Mouse (Mus musculus) fibroblast of lung, adult 2 months (primary cell): Measurements from ENCODE around the gene Lhx8.

ENCODE experiments used
- DNase-seq: peaks from one replicate; pipeline ENCODE4 v3.0.0-alpha.2; 2011; ENCODE audit warnings: low read depth

Lhx8 gene

DNA sequence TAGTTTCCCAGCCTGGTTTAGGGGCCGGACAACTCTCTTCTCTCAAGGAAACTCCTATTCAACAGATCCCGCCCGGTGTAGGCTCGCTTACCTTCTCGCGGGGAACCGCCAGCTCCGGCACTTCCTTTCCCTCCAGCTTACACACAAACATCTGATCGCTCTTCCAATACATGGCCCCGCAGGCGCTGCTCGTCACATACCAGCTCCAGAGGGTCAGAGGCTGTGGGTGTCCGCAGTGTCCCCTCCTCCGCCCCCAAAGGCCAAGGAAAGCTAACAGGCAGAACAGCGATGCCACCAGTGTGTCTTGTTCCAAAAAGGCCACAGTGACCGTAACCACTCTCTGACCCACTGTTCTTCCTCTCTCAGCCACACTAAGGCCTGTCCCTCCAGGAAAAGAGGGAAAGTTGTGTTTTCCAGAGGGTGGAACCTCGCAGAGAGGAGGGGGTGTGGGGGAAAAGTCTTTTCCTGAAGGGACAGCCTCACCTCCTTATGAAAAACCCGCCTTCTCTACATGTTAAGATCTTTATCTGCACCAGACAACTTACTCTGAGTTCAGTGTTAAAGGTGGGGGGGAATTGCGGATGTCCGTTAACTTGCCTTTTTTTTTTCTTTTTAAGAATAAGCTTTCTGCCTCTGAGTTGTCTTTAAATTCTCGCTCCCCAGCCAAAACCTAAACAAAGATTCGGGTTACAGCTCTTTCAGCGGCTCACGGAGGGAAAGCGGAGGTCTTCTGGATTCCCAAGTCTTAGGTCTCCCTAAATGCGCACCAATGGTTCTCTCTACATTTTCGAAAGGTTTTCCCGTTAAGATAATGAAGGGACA is at the start of gene Lhx8:
Gene Lhx8 (minus strand): TSS at position 479 of the 822 bp plus-strand sequence.
- no peak for DNase-seq

DNA sequence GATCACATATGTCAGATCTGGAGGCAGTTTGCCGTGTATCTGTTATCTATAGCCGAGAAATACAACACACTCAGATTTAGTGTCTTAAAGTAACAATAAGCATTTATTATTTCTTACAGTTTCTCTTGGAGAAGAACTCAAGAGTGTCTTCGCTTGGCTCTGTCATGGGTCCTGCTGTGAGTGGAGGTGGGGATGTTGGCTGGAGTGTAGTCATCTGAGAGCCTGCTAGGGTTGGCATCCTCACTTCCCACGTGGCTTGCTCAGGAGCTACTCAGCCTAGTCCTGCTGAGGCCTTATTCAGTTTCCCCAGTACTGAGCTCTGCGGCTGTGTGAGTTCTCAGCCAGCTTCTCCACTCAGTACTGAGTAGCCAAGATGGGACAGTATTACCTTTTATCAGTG is 43.1 kb upstream of the Lhx8 start:
- no peak for DNase-seq

DNA sequence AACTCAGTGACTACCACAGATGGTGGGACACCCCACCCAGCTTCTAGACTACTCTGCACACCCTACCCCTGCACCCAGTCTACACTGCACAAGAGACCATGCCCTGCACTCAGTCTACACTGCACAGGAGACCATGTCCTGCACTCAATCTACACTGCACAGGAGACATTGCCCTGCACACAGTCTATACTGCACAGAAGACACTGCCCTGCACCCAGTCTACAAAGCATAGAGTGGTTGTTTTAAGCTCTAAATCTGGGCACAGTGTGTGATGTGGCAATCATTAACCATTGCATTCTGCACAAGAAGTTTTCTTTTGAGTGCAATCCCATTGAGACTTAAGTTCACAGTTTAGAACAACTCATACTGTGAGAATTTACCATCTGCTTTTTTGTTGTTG is 42.2 kb upstream of the Lhx8 start:
- DNase-seq, result no peak

DNA sequence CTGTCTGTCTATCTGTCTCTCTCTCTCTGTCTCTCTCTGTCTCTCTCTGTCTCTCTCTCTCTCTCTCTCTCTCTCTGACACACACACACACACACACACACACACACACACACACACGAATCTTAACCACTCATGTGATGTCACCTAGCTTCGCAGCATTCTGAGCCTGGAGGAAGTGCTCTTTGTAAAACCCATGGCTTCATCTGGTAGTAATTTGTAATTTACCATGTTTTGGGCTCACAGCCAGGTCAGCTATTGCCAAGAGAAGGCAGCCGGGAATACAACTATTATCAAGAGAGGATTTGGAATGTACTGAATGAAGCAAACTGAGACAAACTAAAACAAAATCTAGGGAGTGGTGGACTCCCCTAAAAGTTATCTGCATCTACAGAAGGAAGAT is 36.9 kb upstream of the Lhx8 start:
- DNase-seq, result no peak

DNA sequence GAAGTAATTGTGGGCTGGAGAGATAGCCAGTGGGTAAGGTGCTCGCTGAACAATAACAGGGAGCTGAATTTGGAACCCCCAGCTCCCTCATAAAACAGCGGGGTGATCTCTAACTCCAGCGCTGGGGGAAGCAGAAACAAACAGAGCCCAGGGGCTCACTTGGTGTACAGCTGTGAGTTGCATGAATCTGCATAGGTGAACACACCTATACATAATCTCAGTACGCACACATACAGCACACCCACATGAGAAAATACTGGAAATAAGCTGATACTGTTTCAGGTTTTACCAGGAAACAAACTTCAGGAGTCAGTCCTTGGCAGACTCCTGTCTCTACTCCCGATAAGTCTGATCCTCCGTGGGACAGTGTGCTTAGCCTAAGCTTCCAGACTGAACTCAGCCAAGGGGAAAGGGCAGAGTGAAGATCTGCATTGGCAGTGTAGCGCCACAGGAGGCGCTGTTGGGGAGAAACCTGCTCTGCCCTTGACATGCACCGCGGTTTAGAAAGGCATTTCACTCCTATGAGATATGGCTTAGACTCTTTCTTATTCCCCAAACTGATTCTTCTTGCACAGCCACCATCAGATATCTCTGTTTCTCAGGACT is 34.2 kb upstream of the Lhx8 start:
- no peak for DNase-seq

DNA sequence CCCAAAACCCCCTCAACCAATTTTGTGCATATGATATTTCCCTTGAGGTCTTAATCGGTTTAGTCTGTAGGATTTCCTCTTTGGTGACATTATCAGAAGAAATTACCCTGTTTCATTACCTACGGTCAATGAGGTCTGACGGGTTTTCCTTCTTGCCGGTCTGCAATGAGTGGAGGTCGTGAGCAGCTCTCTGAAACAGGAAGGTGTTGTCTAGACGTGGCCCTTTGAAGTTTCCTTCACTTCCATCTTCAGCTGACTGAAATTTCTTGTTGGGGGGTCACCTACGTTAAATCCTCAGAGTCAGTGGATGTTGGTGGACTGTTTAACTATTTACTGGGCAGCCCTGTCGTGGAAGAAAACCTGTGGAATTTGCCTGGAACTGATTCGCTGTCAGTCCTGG is 33.0 kb upstream of the Lhx8 start:
- DNase-seq, result no peak

DNA sequence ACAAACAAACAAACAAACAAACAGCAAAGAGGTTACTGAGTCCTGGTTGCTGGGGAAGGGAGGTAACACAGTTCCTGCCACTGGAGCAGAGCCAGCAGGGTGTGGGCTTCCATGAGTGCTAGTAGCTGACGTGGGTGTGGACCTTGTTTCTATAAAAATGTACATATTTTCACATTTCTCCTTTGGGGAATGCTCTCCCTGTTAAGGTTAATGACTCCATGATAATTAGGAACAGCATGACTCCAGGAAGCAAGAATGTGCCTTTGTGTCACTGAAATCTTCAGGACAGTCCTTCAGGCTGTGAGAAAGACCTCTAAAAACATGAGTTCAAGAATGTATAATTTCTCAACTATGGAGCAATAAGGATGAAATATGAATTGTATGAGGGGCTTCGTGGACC is 28.8 kb upstream of the Lhx8 start:
- DNase-seq, result no peak

DNA sequence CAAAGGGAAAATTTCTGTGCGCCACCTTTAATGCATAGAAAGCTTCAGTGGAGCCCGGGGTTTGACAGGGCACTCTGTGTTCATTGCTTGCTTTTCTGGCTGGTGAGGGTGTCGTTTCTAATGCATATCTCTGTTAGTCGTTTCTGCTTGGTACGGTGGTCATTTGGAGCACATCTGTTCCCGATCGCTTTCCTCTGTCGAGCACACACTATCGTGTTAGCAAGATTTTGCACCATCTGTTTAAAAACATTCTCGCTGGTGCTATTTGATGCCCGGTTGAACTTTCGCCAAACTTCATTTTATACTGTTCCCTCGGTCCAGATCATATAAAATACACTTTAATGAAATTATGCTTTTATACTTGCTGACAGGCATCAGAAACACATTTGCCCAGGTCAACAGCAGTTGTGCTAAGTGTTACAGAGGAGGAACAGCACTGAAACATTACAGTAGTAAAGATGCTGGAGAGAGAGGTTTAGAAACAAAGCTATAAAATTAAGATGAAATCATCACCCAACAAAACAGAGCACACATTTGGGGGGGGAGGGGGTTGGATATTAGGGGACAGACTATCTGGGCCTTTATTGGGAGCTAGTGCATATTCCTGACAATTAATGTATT is 9.9 kb upstream of the Lhx8 start:
- DNase-seq, result no peak

DNA sequence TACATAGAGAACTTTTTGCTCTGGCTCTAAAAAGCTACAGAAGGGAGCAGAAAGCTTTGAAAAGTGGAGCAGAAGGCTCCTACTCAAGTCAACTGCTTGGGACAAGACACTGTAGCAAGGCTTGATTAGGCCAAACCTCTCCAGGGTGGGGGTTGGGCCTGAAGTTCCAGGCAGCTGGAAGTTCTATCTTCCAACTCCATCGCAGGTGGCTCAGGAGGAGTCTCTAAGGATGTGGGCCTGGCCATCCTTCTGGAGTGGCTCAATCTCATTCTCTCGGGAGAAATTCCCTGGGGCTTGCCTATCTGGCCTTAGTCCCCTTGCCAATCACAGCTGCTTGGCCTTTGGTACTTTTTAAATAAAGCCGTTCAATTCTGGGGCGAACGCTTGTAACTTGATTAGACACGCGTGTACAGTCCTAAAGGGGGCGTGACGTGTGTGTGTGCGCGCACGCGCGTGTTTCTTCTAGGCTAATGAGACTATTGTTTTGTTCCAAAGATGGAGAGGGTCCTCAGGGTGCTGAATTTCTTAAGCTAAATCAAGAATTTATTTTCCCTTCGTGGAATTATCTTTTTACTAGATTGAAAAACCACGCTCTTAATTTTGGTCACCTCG is 9.3 kb upstream of the Lhx8 start:
- no peak for DNase-seq

DNA sequence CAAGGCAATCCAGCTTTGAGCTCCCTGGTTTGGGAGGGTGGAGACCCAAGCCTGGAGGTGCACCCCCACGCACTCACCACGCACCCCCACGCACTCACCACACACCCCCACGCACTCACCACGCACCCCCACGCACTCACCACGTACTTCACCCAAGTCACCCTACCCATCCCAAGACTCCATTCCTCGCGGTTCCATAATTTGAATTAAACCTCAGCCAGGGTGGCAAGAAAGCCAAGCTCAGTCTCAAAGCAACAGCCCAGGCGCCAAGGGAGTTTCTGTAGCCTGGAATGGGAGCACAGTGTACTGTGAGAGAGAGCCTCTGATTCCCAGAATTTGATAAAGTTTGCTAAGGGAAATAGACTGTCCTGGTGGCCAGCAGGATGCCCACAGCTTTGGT is 4.3 kb upstream of the Lhx8 start:
- no peak for DNase-seq

DNA sequence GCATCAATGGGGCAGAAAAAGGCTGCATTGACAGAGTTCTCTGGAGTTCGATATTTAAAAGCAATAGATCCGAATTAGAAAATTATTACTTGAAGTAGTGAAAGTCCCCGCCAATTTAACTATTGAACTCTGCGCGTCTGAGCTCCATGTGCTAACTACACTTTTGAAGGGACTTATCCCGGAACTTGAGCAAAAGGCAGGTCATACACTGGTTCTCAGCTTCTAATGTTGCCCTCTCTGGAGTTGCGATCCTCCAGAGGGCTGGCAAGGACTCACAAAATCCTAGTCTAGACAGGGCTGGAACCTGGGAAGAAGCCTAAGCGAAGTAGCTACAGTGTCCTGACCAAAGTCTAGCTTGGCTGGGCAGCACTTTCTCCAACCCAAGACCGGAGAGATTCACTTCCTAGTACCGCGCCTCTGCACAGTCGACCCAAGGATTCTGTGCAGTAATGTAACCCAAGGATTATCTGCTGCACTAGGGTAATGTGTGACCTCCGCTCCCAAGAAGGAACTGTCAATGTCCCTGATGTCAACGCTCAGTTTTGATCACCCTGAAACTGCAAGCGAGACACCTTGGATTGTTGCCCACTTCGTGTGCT is 3.0 kb upstream of the Lhx8 start:
- no peak for DNase-seq

DNA sequence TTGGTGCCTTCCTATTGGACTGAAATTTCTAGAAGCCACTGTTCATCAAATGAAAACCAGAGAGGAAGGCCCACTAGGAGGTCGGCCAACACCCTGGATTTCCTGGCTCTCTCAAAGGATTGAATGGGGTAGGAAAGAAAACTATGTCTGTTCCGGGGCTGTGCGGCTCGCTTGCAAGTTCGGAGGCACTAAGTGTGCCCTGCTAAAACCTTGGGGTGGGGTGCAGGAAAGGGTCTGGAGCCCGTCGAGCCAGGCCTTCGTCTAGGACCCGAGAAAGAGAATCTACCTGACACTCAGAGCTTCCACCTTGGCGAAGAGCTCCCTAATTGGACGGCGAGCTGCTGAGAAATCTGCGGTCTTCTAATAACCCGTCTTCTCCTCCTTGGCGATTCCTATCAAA is 2.5 kb upstream of the Lhx8 start:
- DNase-seq, result no peak

DNA sequence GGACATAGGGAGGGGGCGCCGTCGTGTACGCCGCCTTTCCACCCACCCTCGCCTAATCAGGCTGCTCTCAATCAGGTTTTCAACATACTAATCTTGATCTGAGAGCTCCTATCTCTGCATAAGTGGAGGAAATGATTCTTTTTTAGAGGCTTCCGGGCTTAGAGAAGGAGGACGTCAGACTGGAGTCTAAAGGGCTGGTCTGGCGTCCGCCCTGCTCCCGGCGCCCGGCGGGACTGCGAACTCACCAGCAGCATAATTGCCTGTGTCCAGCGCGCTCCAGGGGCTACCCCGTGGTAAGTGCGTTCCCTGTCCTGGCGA is 1.7 kb upstream of the Lhx8 start:
- DNase-seq, result no peak

DNA sequence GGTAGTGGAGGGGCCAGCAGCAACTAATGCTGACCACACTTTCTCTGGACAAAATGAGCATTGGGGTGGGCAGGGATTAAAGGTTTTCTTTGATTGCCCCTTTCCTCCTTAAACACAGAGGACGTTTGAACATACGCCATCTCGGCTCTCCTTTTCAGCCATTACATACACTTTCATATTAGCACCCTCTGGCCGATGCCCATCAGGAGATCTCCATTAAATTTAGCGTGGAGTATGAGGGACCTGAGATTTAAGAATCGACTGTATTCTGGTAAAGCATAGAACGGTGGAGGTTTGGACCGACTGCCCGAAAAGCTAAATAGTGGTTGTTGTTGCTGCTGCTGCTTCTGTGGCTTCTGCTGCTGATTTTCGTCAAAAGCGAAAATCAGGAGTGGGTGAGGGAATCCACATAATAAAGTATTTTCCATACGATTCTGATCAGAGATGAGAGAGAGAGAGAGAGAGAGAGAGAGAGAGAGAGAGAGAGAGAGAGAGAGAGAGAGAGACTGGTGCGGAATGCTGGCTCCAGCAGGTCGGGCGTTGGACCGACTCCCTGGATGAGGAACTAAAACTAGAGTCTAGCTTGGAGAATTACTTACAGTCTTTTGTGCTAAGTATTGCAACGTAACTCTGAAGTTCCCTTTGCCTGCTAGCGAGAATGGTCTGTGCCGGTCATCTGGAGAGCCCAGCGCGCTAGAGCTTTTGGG is 1.2 kb upstream of the Lhx8 start:
- no peak for DNase-seq

DNA sequence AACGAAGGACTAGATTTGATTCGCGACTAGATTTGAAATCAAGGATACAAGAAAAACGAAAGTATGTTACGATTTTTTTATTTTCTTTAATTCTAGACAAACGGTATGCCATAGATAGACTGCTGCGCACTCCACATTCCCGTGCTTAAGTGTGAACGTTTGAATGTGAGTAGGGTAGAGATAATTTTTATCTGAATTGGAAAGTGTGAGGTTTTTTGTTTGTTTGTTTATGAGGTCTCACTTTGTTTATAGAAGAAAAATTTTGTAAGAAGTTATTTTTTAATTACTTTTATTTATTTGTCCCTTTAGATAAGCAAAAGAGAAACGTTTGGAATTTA is 513 bp upstream of the Lhx8 start:
- peak; percentile 15 for DNase-seq

DNA sequence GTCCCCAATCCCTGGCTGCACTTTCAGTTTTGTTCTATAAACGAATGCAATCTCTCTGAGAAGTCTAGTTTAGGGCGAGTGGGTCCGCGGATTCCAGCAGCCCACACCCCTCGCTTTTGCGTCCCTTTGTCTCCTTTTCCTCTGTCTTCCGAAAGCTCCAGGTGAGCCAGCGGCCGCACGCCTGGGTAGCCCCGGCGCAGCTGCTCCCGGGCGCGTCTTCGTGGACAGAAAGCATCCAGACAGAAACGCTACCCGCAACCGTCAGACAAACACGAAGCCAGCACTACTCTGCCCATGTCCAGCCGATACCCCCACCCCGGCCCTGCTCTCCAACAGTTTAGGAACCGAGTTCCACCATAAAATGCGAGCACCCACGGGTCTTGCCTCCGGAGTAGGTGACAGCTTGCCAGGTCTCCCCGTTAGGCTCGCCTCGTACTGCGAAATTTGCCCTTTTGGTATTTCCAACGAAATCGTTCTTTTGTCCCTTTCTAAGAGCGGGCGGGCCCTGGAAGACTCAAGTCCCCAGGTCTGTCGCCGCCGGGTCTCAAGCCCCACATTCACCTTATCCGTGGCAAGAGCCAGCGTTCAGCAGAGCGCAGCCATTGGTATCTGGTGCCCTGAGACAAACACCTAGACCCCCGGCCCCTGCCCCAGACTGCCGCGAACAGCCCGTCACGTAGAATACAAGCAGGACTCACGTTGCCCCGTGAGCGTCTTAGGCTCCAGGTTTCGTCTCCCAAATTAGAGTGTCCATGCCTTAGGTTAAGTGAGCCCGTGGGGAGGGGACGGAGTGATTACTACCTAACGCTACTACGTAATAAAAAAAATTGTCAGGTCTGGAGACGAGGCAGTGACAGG is 907 bp downstream of the Lhx8 start:
- no peak for DNase-seq

DNA sequence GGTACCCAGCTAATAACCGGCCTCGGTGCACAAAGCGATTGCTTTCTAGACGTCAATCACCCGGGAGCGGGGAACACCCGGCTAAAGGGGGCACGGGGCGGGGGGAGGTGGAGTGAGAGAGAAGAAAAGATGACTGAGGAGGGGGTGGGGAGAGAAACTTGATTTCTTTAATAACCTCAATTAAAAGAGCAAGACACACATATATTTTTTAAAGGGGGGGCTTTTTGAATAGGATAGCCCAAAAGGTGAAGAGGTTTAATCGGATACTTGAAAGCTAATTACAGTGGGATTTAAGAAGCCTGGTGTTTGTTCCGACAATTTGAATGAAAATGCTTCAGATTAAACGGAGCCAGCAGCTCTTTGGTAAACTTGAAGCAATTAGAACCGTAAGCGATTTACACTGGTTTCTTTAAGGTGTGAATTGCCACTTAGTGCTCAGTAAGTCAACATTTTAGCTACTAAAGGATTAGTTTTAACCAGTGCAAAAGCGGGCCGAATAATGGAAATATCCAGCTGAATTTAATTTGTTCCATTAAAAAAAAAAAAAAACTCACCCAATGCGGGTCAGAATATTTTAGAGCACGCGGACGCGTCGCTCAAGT is 1.6 kb downstream of the Lhx8 start:
- no peak for DNase-seq

DNA sequence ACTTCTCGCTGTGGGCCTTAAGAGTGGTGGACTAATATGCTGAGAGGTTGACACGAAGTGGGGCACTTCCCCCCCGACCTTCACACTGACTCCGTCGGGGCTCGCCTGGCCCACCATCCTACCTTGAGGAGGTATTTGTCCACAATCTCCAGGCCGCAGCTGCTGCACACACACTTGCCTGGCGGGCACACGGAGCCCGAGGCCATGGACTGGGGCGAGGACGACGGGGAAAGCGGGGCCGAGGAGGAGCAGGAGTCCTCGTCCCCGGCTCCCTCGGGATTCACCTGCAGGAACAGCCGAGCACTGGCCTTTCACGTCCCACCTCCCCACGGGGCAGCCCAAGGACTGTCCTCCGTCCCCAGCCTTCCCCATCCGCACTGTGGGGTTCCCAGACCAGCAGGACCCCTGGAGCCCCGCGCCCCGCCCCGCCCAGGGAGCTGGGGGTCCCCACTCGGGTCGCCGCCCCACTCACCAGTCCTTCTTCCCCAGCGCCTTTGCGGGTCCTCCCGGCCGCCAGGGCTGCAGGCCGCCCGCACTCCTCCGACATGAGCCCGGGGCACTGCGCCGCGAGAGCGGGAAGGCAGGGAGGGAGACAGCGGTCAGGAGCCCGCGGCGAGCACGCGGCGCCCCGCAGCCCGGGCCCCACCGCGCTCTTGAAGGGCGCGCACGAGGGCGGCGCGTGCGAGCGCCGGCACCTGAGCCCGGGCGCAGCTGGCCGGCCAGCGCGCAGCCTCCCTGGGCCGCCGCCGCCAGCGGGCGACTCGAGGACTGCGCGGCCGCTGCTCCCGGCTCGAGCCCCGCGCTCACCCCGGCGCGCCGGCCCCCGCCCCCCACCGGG is 2.4 kb downstream of the Lhx8 start:
- no peak for DNase-seq

DNA sequence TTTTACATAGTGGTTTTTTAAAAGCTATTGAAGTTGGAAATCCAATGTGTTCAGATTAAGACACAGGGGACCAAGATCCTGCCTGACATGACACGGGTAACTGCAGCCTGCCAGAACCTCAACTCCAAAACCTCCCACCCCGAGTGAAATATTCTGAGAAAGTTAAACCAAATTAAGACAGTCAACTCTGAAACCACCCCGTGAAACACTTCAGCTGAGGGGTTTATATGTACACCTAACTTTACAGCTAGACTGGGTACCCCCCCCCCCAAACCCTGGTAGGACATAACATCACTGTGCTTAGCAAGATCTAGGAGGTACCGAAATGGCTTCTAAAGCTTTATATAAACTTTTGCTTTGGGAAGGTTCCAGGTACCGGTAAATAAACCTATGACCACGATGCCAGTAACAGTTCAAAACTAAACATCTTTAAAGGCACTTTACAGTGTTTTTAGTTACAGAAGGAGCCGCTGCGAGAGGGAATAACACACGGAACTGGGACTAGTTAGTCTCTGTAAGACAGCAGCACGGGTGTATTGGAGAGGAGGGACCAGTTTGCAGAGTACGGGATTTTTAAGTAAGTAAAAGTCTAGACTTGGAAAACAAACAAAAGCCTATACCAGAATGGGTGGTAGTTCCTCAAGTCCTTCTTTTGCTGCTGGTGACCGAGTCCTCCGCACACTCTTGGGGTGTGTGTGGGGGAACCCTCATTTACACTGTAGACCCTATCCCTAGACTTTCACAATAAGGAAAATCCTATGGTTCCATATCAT is 3.2 kb downstream of the Lhx8 start:
- DNase-seq, result no peak
